Mouse (Mus musculus) liver, postnatal 0 days (tissue): Measurements from ENCODE around the gene Rsbn1. TPM values are rescaled to one million over a fixed set of nuclear protein-coding genes. Genes with fewer than 3 reads are reported as not detected.

Source experiments
- ATAC-seq: fragments of 200-750 bp; cut with Nextera tagmentation; 2 replicates; pipeline ENCODE4 v1.8.0; 2017; ENCODE audit warnings: mild to moderate bottlenecking, moderate library complexity
- DNase-seq: peaks from one replicate; pipeline ENCODE4 v3.0.0-alpha.2; 2016
- H3K27ac ChIP-seq: fragments of 300-500 bp; sonication (generic); 2 replicates; pipeline ENCODE4 v1.5.1; 2014; ENCODE audit warnings: antibody characterized with exemption, moderate library complexity, mild to moderate bottlenecking, low read depth
- H3K27me3 ChIP-seq: fragments of 300-500 bp; sonication (generic); 2 replicates; pipeline ENCODE4 v1.6.1; 2014; ENCODE audit warnings: low read length, control low read depth, mixed read lengths; ENCODE audit not compliant: insufficient read depth
- H3K36me3 ChIP-seq: fragments of 300-500 bp; sonication (generic); replicated peaks from 2 replicates; pipeline ENCODE4 v1.6.1; 2014; ENCODE audit warnings: mild to moderate bottlenecking, control low read depth, low read length, moderate library complexity, mixed read lengths; ENCODE audit not compliant: insufficient read depth
- H3K4me1 ChIP-seq: fragments of 300-500 bp; sonication (generic); 2 replicates; pipeline ENCODE4 v1.6.1; 2014; ENCODE audit warnings: antibody characterized with exemption, mild to moderate bottlenecking, control low read depth; ENCODE audit not compliant: insufficient read depth
- H3K4me2 ChIP-seq: fragments of 300-500 bp; sonication (generic); 2 replicates; pipeline ENCODE4 v1.6.1; 2014; ENCODE audit warnings: low read depth, mild to moderate bottlenecking, low read length, moderate library complexity, mixed read lengths
- H3K4me3 ChIP-seq: fragments of 300-500 bp; sonication (generic); 2 replicates; pipeline ENCODE4 v1.5.1; 2014; ENCODE audit warnings: low read depth, low read length
- H3K9ac ChIP-seq: fragments of 300-500 bp; sonication (generic); replicated peaks from 2 replicates; pipeline ENCODE4 v1.6.1; 2014; ENCODE audit warnings: mild to moderate bottlenecking, moderate library complexity
- H3K9me3 ChIP-seq: fragments of 300-500 bp; sonication (generic); 2 replicates; pipeline ENCODE4 v1.6.1; 2016; ENCODE audit warnings: mild to moderate bottlenecking, control low read depth, low read length, mixed read lengths
- CTCF ChIP-seq: sonication (generic); IDR thresholded peaks from 2 replicates; pipeline ENCODE4 v1.5.1; 2016; ENCODE audit warnings: antibody characterized with exemption, low read depth
- EP300 ChIP-seq: IDR thresholded peaks from 2 replicates; pipeline ENCODE4 v1.6.1; 2016; ENCODE audit warnings: antibody characterized with exemption, low read depth, mild to moderate bottlenecking
- WGBS: fragments of 180-500 bp; shearing (Covaris S2); extraction: QIAGEN DNeasy Blood & Tissue Kit; methylation state at CpG from one replicate; pipeline ENCODE4 v1.1.7; 2014; ENCODE audit not compliant: insufficient replicate concordance; 5-methylcytosine and 5-hydroxymethylcytosine counted together
- polyA plus RNA-seq: library from polyadenylated mRNA; unstranded; fragments of >200 nt; fragmentation: Nextera tagmentation; extraction: Ambion mirVana; gene quantifications from 2 replicates; pipeline ENCODE4 v1.2.1, GENCODE M21; 2015

Gene Rsbn1
- 3.4 and 3.8 TPM in 2 replicates for polyA plus RNA-seq

GRCm38 (mm10) chr3:103914010-103914669 lies at the start of gene Rsbn1:
Rsbn1 (plus strand) TSS chr3:103914120.
- H3K9me3 ChIP-seq: no peaks in the 10 kb centered on the region
- peaks cover 11% of the 10 kb centered on the region for H3K4me1 ChIP-seq
- ATAC-seq: peak; percentile 98
- H3K27ac ChIP-seq: peak within 1 kb of the TSS; percentile 97
- WGBS: 1% methylated on average over 49 of the region's 55 CpGs
- peak; percentile 97 for DNase-seq
- peak within 1 kb of the TSS; percentile 72 for H3K4me2 ChIP-seq
- no peaks in the 10 kb centered on the region for H3K36me3 ChIP-seq
- peak within 1 kb of the TSS; percentile 98 for H3K9ac ChIP-seq
- H3K4me3 ChIP-seq: peak within 1 kb of the TSS; percentile 85
- TF ChIP-seq EP300 (peak; percentile 33; the same call in 1 of the 2 replicates), CTCF (peak; percentile 24; the same call in 1 of the 2 replicates)
- H3K27me3 ChIP-seq: no peaks in the 10 kb centered on the region

- H3K4me2 ChIP-seq: no peak overlapping the region
- H3K27me3 ChIP-seq: no peaks in the 10 kb centered on the region
- no peak for ATAC-seq
- WGBS: 80% methylated on average over 6 of the region's 6 CpGs
- no peaks in the 10 kb centered on the region for H3K4me1 ChIP-seq
- no peak for DNase-seq
- H3K27ac ChIP-seq: no peak overlapping the region
- H3K36me3 ChIP-seq: no peaks in the 10 kb centered on the region
- no peak overlapping the region for H3K9ac ChIP-seq
- no peak overlapping the region for H3K4me3 ChIP-seq
- no peaks in the 10 kb centered on the region for H3K9me3 ChIP-seq
- TF ChIP-seq CTCF (no peak), EP300 (no peak)
Observed at GRCm38 (mm10) chr3:103864200-103864599, 49.7 kb upstream of the Rsbn1 start.

- H3K9ac ChIP-seq: no peak overlapping the region
- no peaks in the 10 kb centered on the region for H3K4me1 ChIP-seq
- no peaks in the 10 kb centered on the region for H3K9me3 ChIP-seq
- TF ChIP-seq CTCF (no peak), EP300 (no peak)
- no peak overlapping the region for H3K27ac ChIP-seq
- H3K4me3 ChIP-seq: no peak overlapping the region
- DNase-seq: no peak
- 76% methylated on average over 5 of the region's 5 CpGs for whole genome bisulfite sequencing
- H3K4me2 ChIP-seq: no peak overlapping the region
- no peaks in the 10 kb centered on the region for H3K27me3 ChIP-seq
- no peaks in the 10 kb centered on the region for H3K36me3 ChIP-seq
- ATAC-seq: no peak
Observed at GRCm38 (mm10) chr3:103867424-103867971, 46.4 kb upstream of the Rsbn1 start.

- Histone ChIP-seq H3K27me3 (no peaks in the 10 kb centered on the region), H3K9me3 (no peaks in the 10 kb centered on the region), H3K36me3 (no peaks in the 10 kb centered on the region), H3K4me1 (peaks cover 2% of the 10 kb centered on the region; the same call in 1 of the 2 replicates), H3K27ac (no peak overlapping the region), H3K4me2 (no peak overlapping the region), H3K9ac (no peak overlapping the region), H3K4me3 (no peak overlapping the region)
- DNase-seq (no peak), ATAC-seq (no peak)
- 64% methylated on average over 4 of the region's 4 CpGs for WGBS
- TF ChIP-seq CTCF: no peak
- no peak for TF ChIP-seq EP300
Observed at GRCm38 (mm10) chr3:103868008-103868407, 45.9 kb upstream of the Rsbn1 start.

GRCm38 (mm10) chr3:103872663-103873098 lies 41.2 kb upstream of the Rsbn1 start:
- H3K4me3 ChIP-seq: no peak overlapping the region
- 35% methylated on average over 3 of the region's 3 CpGs for WGBS

GRCm38 (mm10) chr3:103874329-103874728 lies 39.6 kb upstream of the Rsbn1 start:
- WGBS: 46% methylated on average over 7 of the region's 7 CpGs
- TF ChIP-seq CTCF: no peak
- H3K4me2 ChIP-seq: no peak overlapping the region
- H3K9me3 ChIP-seq: no peaks in the 10 kb centered on the region
- 0 out of 2 replicates have a peak overlapping the region, but pooled peaks have one; percentile 29 for H3K27ac ChIP-seq
- H3K36me3 ChIP-seq: no peaks in the 10 kb centered on the region; the same call in 1 of the 2 replicates
- DNase-seq: no peak
- H3K4me1 ChIP-seq: peaks cover 7% of the 10 kb centered on the region
- H3K27me3 ChIP-seq: no peaks in the 10 kb centered on the region
- H3K9ac ChIP-seq: no peak overlapping the region
- no peak for ATAC-seq
- no peak overlapping the region for H3K4me3 ChIP-seq

More at GRCm38 (mm10) chr3:103872663-103873098, 41.2 kb upstream of the Rsbn1 start:
- Histone ChIP-seq H3K36me3 (no peaks in the 10 kb centered on the region), H3K27ac (no peak overlapping the region), H3K9ac (no peak overlapping the region), H3K4me2 (no peak overlapping the region), H3K9me3 (no peaks in the 10 kb centered on the region), H3K27me3 (no peaks in the 10 kb centered on the region), H3K4me1 (peaks cover 7% of the 10 kb centered on the region)
- no peak for TF ChIP-seq CTCF
- TF ChIP-seq EP300: no peak
- DNase-seq: no peak
- ATAC-seq: peak; percentile 25; the same call in 1 of the 2 replicates
